Mouse (Mus musculus) heart, adult 8-10 months (tissue): ENCODE data around the gene Trappc1. TPM values are rescaled to one million over a fixed set of nuclear protein-coding genes. Genes with fewer than 3 reads are reported as not detected.
A peak's percentile ranks its signal among the peaks of the same experiment; 100 is the strongest.

Experiments used
- DNase-seq: peaks from one replicate; pipeline ENCODE4 v3.0.0; 2022; ENCODE audit warnings: low spot score
- total RNA-seq, 4 experiments: library from RNA; stranded (reverse); gene quantifications; 2 replicates each; pipeline ENCODE4 v1.2.4; 2022

Trappc1 gene
- total RNA-seq, 4 experiments from 2014 or later, result 46.5 to 50.6 (median 49.2) TPM

GRCm38 (mm10) chr11:69328517-69328916, 4.7 kb downstream of the Trappc1 start:
- no peak for DNase-seq

GRCm38 (mm10) chr11:69331152-69331551, 7.4 kb downstream of the Trappc1 start:
- no peak for DNase-seq

- peak; percentile 60 for DNase-seq
Observed at GRCm38 (mm10) chr11:69331929-69332405, 8.2 kb downstream of the Trappc1 start.

- DNase-seq, result no peak
Observed at GRCm38 (mm10) chr11:69332713-69333253, 9.0 kb downstream of the Trappc1 start.

- no peak for DNase-seq
Observed at GRCm38 (mm10) chr11:69333922-69334321, 10.1 kb downstream of the Trappc1 start.

GRCm38 (mm10) chr11:69334796-69335195, 11.0 kb downstream of the Trappc1 start:
- DNase-seq, result no peak

- DNase-seq, result peak; percentile 43
Observed at GRCm38 (mm10) chr11:69340161-69341131, 16.7 kb downstream of the Trappc1 start, which contains the start of gene Rnf227. Gene Rnf227 (plus strand): TSS chr11:69340461.

GRCm38 (mm10) chr11:69346441-69346840, 22.7 kb downstream of the Trappc1 start:
- DNase-seq, result no peak

- DNase-seq, result no peak
Observed at GRCm38 (mm10) chr11:69356544-69356943, 32.8 kb downstream of the Trappc1 start.

- no peak for DNase-seq
Observed at GRCm38 (mm10) chr11:69357690-69358089, 33.9 kb downstream of the Trappc1 start.

GRCm38 (mm10) chr11:69362021-69362420, 38.2 kb downstream of the Trappc1 start:
- DNase-seq, result no peak

GRCm38 (mm10) chr11:69362479-69362878, 38.7 kb downstream of the Trappc1 start:
- no peak for DNase-seq

GRCm38 (mm10) chr11:69364376-69364775, 40.6 kb downstream of the Trappc1 start:
- DNase-seq, result no peak

GRCm38 (mm10) chr11:69364910-69365309, 41.1 kb downstream of the Trappc1 start:
- peak; percentile 91 for DNase-seq

GRCm38 (mm10) chr11:69365722-69366121, 41.9 kb downstream of the Trappc1 start:
- no peak for DNase-seq

GRCm38 (mm10) chr11:69366157-69366854, 42.5 kb downstream of the Trappc1 start:
- DNase-seq, result peak; percentile 92

GRCm38 (mm10) chr11:69366855-69367615, 43.3 kb downstream of the Trappc1 start:
- peak; percentile 52 for DNase-seq

- DNase-seq, result no peak
Observed at GRCm38 (mm10) chr11:69367616-69368355, 44.0 kb downstream of the Trappc1 start.

GRCm38 (mm10) chr11:69368356-69369214, 44.8 kb downstream of the Trappc1 start:
- DNase-seq, result peak; percentile 28
